Mouse (Mus musculus) lung, embryonic 16.5 days (tissue): ENCODE data around the gene Cryzl1. TPM values are rescaled to one million over a fixed set of nuclear protein-coding genes. Genes with fewer than 3 reads are reported as not detected.

ENCODE experiments used
- ATAC-seq: fragments of 200-750 bp; cut with Nextera tagmentation; 2 replicates; pipeline ENCODE4 v1.8.0; 2017; ENCODE audit warnings: low read depth, mild to moderate bottlenecking, moderate library complexity
- H3K27ac ChIP-seq: fragments of 300-500 bp; sonication (generic); 2 replicates; pipeline ENCODE4 v1.5.1; 2014; ENCODE audit warnings: mild to moderate bottlenecking, control low read depth, low read length
- H3K27me3 ChIP-seq: fragments of 300-500 bp; sonication (generic); 2 replicates; pipeline ENCODE4 v1.6.1; 2014; ENCODE audit warnings: low read depth, low read length, mixed read lengths; ENCODE audit not compliant: control insufficient read depth, insufficient read depth
- H3K36me3 ChIP-seq: fragments of 300-500 bp; sonication (generic); 2 replicates; pipeline ENCODE4 v1.6.1; 2014; ENCODE audit warnings: low read length; ENCODE audit not compliant: control insufficient read depth, insufficient read depth
- H3K4me1 ChIP-seq: fragments of 300-500 bp; sonication (generic); replicated peaks from 2 replicates; pipeline ENCODE4 v1.6.1; 2014; ENCODE audit warnings: low read length, mixed read lengths; ENCODE audit not compliant: control insufficient read depth, insufficient read depth
- H3K4me2 ChIP-seq: fragments of 300-500 bp; sonication (generic); 2 replicates; pipeline ENCODE4 v1.6.1; 2014; ENCODE audit warnings: low read depth, low read length, control low read depth
- H3K4me3 ChIP-seq: fragments of 300-500 bp; sonication (generic); 2 replicates; pipeline ENCODE4 v1.5.1; 2014; ENCODE audit warnings: mild to moderate bottlenecking, low read length, control low read depth
- H3K9ac ChIP-seq: fragments of 300-500 bp; sonication (generic); 2 replicates; pipeline ENCODE4 v1.6.1; 2014; ENCODE audit warnings: low read length, control low read depth
- H3K9me3 ChIP-seq: fragments of 300-500 bp; sonication (generic); 2 replicates; pipeline ENCODE4 v1.6.1; 2016; ENCODE audit warnings: low read length; ENCODE audit not compliant: control insufficient read depth
- WGBS: fragments of 180-500 bp; shearing (Covaris S2); extraction: QIAGEN DNeasy Blood & Tissue Kit; methylation state at CpG from one replicate; pipeline ENCODE4 v1.1.7; 2014; 5-methylcytosine and 5-hydroxymethylcytosine counted together
- polyA plus RNA-seq: library from polyadenylated mRNA; unstranded; fragments of >200 nt; fragmentation: Nextera tagmentation; extraction: Ambion mirVana; gene quantifications from 2 replicates; pipeline ENCODE4 v1.2.1, GENCODE M21; 2015

Gene Cryzl1
- polyA plus RNA-seq, 1 experiment from 2014 or later: 75.1 TPM

DNA sequence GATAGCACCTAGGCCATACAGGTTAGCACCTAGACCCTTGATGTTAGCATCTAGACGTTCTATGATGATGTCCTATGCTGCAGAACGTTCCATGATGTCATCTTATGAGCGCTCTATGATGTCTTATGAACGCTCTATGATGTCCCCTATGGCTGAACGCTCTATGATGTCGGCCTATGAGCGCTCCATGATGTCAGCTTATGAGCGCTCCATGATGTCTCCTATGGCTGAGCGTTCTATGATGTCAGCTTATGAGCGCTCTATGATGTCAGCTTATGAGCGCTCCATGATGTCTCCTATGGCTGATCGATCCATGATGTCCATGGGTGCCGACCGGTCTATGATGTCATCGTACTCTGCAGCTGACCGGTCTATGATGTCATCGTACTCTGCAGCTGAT, 71.5 kb downstream of the Cryzl1 start:
- no peaks in the 10 kb centered on the region for H3K4me1 ChIP-seq
- peak; percentile 31; the same call in 1 of the 2 replicates for ATAC-seq
- no peak overlapping the region for H3K4me3 ChIP-seq
- no peak overlapping the region for H3K9ac ChIP-seq
- H3K27me3 ChIP-seq: no peaks in the 10 kb centered on the region
- 96% methylated on average over 17 of the region's 17 CpGs for WGBS
- H3K9me3 ChIP-seq: peaks cover 7% of the 10 kb centered on the region
- H3K36me3 ChIP-seq: peaks cover 76% of the 10 kb centered on the region
- H3K27ac ChIP-seq: no peak overlapping the region
- H3K4me2 ChIP-seq: no peak overlapping the region

DNA sequence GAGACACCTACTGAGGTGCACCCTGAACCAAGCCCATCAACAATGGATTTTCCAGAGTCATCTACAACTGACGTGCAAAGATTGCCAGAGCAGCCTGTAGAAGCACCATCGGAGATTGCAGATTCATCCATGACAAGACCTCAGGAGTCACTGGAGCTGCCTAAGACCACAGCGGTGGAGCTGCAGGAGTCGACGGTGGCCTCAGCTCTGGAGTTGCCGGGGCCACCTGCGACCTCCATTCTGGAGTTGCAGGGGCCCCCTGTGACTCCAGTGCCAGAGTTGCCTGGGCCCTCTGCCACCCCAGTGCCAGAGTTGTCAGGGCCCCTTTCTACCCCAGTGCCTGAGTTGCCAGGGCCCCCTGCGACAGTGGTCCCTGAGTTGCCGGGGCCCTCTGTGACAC, 73.5 kb downstream of the Cryzl1 start:
- Histone ChIP-seq H3K27ac (no peak overlapping the region), H3K27me3 (no peaks in the 10 kb centered on the region), H3K36me3 (peaks cover 69% of the 10 kb centered on the region), H3K4me3 (no peak overlapping the region), H3K4me1 (no peaks in the 10 kb centered on the region), H3K4me2 (no peak overlapping the region), H3K9me3 (peaks cover 7% of the 10 kb centered on the region), H3K9ac (no peak overlapping the region)
- no peak for ATAC-seq
- 97% methylated on average over 9 of the region's 9 CpGs for WGBS

DNA sequence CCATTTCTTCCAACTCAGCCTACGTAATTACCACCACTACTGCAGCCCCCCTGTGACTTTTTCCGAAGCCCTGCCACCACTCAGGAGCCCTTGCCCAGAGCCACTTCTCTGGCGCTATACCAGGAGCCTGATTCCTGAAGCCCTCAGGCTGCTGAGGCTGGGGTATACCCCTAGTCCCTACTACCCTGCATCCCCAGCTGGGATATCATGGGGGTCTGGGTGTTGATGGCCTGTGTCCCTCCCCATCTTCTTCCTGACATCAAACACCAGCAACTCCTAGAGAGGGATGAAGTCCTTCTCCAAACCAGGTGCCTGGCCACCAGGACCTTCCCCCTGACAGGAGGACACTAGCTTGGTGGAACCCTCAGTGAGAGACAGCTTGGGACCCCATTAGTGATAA, 76.6 kb downstream of the Cryzl1 start:
- H3K36me3 ChIP-seq: peaks cover 38% of the 10 kb centered on the region

DNA sequence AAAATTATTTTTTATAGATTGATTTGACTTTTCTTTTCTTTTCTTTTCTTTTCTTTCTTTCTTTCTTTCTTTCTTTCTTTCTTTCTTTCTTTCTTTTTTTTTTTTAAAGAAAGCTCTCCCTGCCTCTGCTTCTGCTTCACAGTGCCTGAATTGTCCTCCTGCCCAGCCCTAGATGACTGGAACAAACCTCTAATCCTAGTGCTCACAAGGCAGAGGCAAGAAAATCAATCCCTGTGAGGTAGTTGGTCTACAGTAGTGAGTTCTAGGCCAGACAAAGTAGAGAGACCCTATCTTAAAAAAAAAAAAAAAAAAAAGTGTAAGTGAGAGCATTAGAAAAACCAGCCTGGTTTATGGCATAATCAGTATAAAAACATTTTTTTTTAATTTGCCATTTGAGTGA, 79.0 kb downstream of the Cryzl1 start:
- no peaks in the 10 kb centered on the region for H3K27me3 ChIP-seq
- H3K4me1 ChIP-seq: peaks cover 4% of the 10 kb centered on the region
- peak overlapping the region; percentile 20; the same call in 1 of the 2 replicates for H3K4me2 ChIP-seq
- H3K27ac ChIP-seq: no peak overlapping the region
- ATAC-seq: no peak
- H3K4me3 ChIP-seq: no peak overlapping the region
- no peak overlapping the region for H3K9ac ChIP-seq
- H3K9me3 ChIP-seq: no peaks in the 10 kb centered on the region
- peaks cover 15% of the 10 kb centered on the region for H3K36me3 ChIP-seq

More for the DNA sequence above, 76.6 kb downstream of the Cryzl1 start:
- Histone ChIP-seq H3K27me3 (no peaks in the 10 kb centered on the region), H3K9ac (no peak overlapping the region), H3K9me3 (no peaks in the 10 kb centered on the region), H3K4me2 (no peak overlapping the region), H3K4me3 (no peak overlapping the region), H3K4me1 (peaks cover 4% of the 10 kb centered on the region), H3K27ac (no peak overlapping the region)
- 88% methylated on average over 3 of the region's 3 CpGs for WGBS
- no peak for ATAC-seq

DNA sequence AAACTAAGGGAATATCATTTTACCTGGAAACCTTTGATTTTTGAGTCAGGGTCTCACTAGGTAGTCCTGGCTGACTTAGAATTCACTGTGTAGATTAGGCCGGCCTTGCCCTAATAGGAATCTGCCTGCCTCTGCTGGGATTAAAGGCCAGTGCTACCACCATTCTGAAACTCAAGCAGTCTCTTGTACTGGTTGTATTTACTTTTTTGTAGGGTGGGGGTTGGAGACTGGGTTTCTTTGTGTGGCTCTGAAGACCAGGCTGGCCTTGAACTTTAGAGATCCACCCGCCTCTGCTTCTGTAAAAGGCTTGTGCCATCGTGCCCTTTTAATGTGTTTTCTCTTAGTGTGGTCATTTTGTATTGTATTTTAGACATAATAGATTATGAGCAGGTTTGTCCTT, 79.5 kb downstream of the Cryzl1 start:
- H3K4me1 ChIP-seq: peaks cover 6% of the 10 kb centered on the region
- 47% methylated on average over 3 of the region's 3 CpGs for WGBS
- peaks cover 11% of the 10 kb centered on the region for H3K36me3 ChIP-seq
- peak overlapping the region; percentile 52 for H3K9ac ChIP-seq
- H3K9me3 ChIP-seq: no peaks in the 10 kb centered on the region
- no peak overlapping the region for H3K27ac ChIP-seq
- peak overlapping the region; percentile 59 for H3K4me2 ChIP-seq
- ATAC-seq: no peak
- peak overlapping the region; percentile 42 for H3K4me3 ChIP-seq
- H3K27me3 ChIP-seq: no peaks in the 10 kb centered on the region

DNA sequence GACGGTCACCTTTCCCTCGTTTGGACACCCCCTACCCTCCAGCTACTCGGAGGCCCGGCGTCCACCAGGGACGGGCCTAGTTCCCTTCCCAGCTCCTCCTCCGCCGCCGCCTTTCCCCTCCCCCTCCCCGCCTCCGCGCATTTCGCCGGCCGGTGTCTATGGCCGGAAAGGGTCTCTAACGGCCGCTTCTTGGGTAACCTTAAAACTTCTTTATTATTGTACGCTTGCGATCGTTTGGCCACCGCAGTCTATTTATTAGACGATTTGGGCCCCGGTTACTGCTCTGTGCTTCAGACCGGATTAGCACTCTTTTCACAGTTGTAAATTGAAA, 80.6 kb downstream of the Cryzl1 start:
- Histone ChIP-seq H3K4me1 (peaks cover 6% of the 10 kb centered on the region), H3K36me3 (peaks cover 9% of the 10 kb centered on the region), H3K27me3 (no peaks in the 10 kb centered on the region), H3K4me2 (peak overlapping the region; percentile 44), H3K4me3 (peak overlapping the region; percentile 92), H3K27ac (peak overlapping the region; percentile 95), H3K9me3 (no peaks in the 10 kb centered on the region), H3K9ac (peak overlapping the region; percentile 93)
- under 1% methylated on average over 25 of the region's 25 CpGs for WGBS
- ATAC-seq: peak; percentile 68

DNA sequence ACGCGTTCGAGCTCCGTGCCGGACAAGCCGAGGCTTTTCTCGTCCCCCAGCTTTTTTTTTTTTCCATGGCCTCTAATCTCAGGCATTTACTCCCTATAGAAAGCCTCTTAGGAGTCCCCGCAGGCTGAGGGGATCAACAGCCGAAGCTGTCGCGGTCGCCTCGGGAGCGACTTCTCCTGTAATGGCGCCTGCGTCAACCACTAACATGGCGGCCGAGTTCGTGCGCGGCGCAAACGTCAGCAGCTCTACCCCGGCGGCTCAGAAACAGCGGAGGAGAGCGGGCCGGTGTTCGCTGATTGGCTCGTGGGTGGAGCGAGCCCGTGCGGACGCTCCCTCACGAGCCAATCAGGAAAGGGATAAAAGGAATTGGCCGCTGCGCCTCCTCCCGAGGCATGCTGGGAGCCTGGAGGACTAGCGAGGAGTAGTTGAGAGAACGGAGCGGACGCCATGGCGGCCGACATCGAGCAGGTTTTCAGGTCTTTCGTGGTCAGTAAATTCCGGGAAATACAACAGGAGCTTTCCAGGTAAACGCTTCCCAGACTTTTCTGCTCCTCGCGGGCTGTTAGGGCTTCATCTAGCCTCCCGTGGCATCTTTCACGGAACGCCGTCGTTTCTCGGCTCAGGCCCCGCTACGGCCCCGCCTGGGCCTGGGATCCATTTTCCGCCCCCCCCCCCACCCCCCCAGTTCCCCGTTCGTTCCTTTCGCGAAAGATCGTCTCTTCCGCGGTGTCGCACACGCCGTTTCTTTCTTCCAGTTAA, 81.1 kb downstream of the Cryzl1 start, which contains the start of gene Son:
Gene Son (plus strand): TSS at position 46 of the 759 bp plus-strand sequence.
- Histone ChIP-seq H3K27me3 (no peaks in the 10 kb centered on the region), H3K9me3 (no peaks in the 10 kb centered on the region), H3K4me1 (peaks cover 6% of the 10 kb centered on the region), H3K4me2 (peak within 1 kb of the TSS; percentile 98), H3K9ac (peak within 1 kb of the TSS; percentile 93), H3K27ac (peak within 1 kb of the TSS; percentile 100), H3K4me3 (peak within 1 kb of the TSS; percentile 92), H3K36me3 (peaks cover 8% of the 10 kb centered on the region)
- under 1% methylated on average over 68 of the region's 70 CpGs for WGBS
- ATAC-seq: peak; percentile 96

DNA sequence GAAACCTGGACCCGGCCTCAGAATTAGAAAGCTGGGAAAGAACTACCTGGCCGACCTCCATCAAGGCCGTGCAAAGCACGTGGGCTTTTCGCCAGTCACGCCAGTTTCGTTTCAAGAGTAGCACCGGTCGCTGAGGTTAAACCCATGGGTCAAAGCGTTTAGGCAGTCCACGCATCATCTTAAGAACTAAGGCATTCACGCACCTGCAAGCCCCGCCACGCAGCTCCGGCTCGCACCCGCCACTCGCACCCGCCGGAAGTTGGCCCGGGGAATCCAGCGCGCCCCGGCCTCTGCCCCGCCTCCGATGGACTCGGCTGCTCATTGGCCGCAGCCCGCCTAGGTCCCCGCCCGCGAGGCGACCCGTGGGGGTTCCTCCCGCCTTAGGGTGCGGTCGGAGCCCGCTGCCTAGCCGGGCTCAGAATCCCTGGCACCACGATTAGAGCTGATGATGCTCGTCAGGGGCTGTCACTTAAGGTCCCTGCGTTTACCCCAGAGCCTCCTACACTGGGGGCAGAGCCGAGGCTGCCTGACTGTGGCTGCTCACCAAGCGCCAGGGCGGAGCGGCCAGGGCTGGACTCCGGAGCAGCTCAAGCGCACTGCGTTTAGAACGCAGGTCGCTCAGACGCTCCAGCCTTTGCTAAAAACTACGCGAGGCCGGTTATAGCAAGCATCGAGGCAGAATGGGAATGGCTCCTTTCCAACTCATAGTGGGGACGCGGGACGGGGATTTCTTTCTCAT, 81.9 kb downstream of the Cryzl1 start, which contains the start of gene Gart:
Gene Gart (minus strand): TSS at position 272 of the 739 bp plus-strand sequence.
- Histone ChIP-seq H3K36me3 (peaks cover under 1% of the 10 kb centered on the region; the same call in 1 of the 2 replicates), H3K4me1 (peaks cover 6% of the 10 kb centered on the region), H3K4me2 (peak within 1 kb of the TSS; percentile 98), H3K4me3 (peak within 1 kb of the TSS; percentile 92), H3K9ac (peak within 1 kb of the TSS; percentile 93), H3K27ac (peak within 1 kb of the TSS; percentile 100), H3K27me3 (no peaks in the 10 kb centered on the region), H3K9me3 (no peaks in the 10 kb centered on the region)
- WGBS: under 1% methylated on average over 58 of the region's 59 CpGs
- ATAC-seq: peak; percentile 94

DNA sequence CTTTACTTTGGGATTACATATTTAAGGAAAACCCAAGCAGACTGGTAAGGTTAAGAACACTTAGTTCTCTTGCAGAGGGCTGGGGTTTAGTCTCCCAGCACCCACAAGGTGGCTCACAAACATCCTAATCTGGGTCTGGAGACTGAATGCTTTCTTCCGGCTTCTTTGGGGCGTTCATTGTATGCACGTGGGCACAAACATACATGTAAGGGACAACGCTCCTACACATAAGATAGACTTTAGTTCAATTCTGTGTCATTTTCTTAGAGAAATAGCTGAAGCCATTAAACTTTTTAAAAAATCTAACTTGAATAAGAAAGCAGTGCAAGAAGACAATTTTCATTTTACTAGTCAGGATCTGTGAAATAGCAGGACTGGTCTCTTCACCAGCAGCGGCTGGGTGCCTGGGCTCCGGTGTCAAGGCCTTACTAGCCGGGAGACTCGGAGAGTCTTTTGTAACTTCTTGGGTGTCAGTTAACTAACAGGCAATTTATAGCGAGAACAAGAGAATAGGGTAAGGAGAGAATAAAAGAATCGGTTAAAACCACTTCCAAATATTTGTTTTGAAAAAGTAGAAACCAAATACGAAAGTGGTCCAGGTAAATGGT, 82.7 kb downstream of the Cryzl1 start:
- peaks cover 6% of the 10 kb centered on the region for H3K4me1 ChIP-seq
- peak overlapping the region; percentile 100 for H3K27ac ChIP-seq
- ATAC-seq: no peak
- WGBS: 2% methylated on average over 11 of the region's 11 CpGs
- H3K4me3 ChIP-seq: peak overlapping the region; percentile 82
- H3K9me3 ChIP-seq: no peaks in the 10 kb centered on the region
- H3K36me3 ChIP-seq: peaks cover 2% of the 10 kb centered on the region; the same call in 1 of the 2 replicates
- H3K4me2 ChIP-seq: peak overlapping the region; percentile 98
- peak overlapping the region; percentile 93 for H3K9ac ChIP-seq
- no peaks in the 10 kb centered on the region for H3K27me3 ChIP-seq
